Mouse (Mus musculus) ES-E14 (cell line): ENCODE measurements at regions not wholly inside any gene's neighbourhood (a gene's known extent, or its start where the extent isn't known, plus 50 kb on each side); places are given as distances from the start of the nearest gene placed in this dataset.

ENCODE experiments used
- HCFC1 ChIP-seq: IDR thresholded peaks from 2 replicates; pipeline ENCODE4 v1.6.1; 2012; ENCODE audit warnings: low read length, inconsistent platforms, borderline replicate concordance; ENCODE audit not compliant: insufficient read depth
- ZC3H11A ChIP-seq: IDR thresholded peaks from 2 replicates; pipeline ENCODE4 v1.6.1; 2012; ENCODE audit warnings: low read depth, mild to moderate bottlenecking, inconsistent platforms, low read length, borderline replicate concordance
- ZNF384 ChIP-seq: IDR thresholded peaks from 2 replicates; pipeline ENCODE4 v1.6.1; 2012; ENCODE audit warnings: low read depth, low read length, inconsistent platforms

DNA sequence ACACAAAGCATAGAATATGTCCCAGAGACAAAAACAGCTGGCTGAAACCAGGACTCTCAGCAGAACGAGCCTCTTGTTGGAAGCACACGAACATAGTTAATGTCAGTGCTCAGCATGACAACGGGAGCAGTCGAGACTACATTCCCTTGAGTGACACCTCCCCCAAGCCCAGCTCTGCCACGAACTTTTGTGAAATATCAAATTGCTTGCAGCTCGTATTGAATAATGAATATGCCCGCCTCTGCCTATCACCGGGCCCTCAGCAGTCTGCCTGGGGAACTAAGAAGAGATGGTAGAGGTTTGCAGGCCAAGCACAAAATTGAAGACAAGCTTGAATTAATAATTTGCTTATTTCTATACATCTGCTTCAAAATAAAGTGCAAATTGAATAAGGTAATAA lies 177.2 kb upstream of the Hnrnpa3 start:
- TF ChIP-seq HCFC1 (no peak), ZNF384 (no peak), ZC3H11A (no peak)
